Mouse (Mus musculus) cerebellum, postnatal 10 days (tissue): ENCODE results near the gene Fance.
"Not testable (repeated sequence)": the region's sequence is repeated elsewhere in the genome, so short reads cannot be mapped to it uniquely, and the experiment has no call there.

Experiments used
- DNase-seq, 2 experiments: peaks; one replicate each; pipeline ENCODE4 v3.0.0; 2021; ENCODE audit warnings: mixed read lengths in 2 of 2

The Fance gene

GRCm38 (mm10) chr17:28349901-28350465 lies 36.7 kb downstream of the Fance start:
- no peak for DNase-seq

- DNase-seq: peak; percentile 73 to 82
These were observed 37.4 kb downstream of the Fance start, which contains the start of gene Tead3 for GRCm38 (mm10) chr17:28350466-28351352. Gene Tead3, minus strand, starts transcription at chr17:28350817.

- DNase-seq: no peak
These were observed 38.1 kb downstream of the Fance start for GRCm38 (mm10) chr17:28351353-28351890.

- no peak for DNase-seq
These were observed 38.7 kb downstream of the Fance start for GRCm38 (mm10) chr17:28352018-28352417.

GRCm38 (mm10) chr17:28355871-28356270 lies 42.6 kb downstream of the Fance start:
- DNase-seq: no peak

GRCm38 (mm10) chr17:28358576-28359261 lies 45.4 kb downstream of the Fance start:
- DNase-seq: not testable (repeated sequence)

- no peak for DNase-seq
These were observed 47.4 kb downstream of the Fance start for GRCm38 (mm10) chr17:28360531-28361277.

- no peak for DNase-seq
These were observed 48.8 kb downstream of the Fance start for GRCm38 (mm10) chr17:28361921-28362652.

GRCm38 (mm10) chr17:28362653-28363292 lies 49.5 kb downstream of the Fance start:
- no peak for DNase-seq

GRCm38 (mm10) chr17:28363507-28363906 lies 50.2 kb downstream of the Fance start:
- DNase-seq: no peak

GRCm38 (mm10) chr17:28365122-28365521 lies 51.8 kb downstream of the Fance start, which contains the start of gene Tulp1:
Gene Tulp1, minus strand, starts transcription at chr17:28365222.
- no peak for DNase-seq

GRCm38 (mm10) chr17:28368449-28368848 lies 55.1 kb downstream of the Fance start:
- DNase-seq: peak; percentile 87 to 89

- DNase-seq: no peak
These were observed 55.7 kb downstream of the Fance start for GRCm38 (mm10) chr17:28369056-28369455.

GRCm38 (mm10) chr17:28371286-28371685 lies 58.0 kb downstream of the Fance start:
- no peak for DNase-seq

GRCm38 (mm10) chr17:28371941-28372340 lies 58.6 kb downstream of the Fance start:
- DNase-seq: no peak

- peak; percentile 62 to 67 for DNase-seq
These were observed 60.5 kb downstream of the Fance start for GRCm38 (mm10) chr17:28373821-28374220.

GRCm38 (mm10) chr17:28374494-28374893 lies 61.2 kb downstream of the Fance start:
- no peak for DNase-seq

GRCm38 (mm10) chr17:28375592-28376061 lies 62.3 kb downstream of the Fance start:
- DNase-seq: no peak
